Mouse (Mus musculus): ENCODE data around the gene Zfp52. TPM values are rescaled to one million over a fixed set of nuclear protein-coding genes. Genes with fewer than 3 reads are reported as not detected.

Gene Zfp52
- polyA plus RNA-seq, 1 experiment from 2014 or later: 1.6 TPM

- H3K4me3 ChIP-seq (ENCODE audit: low read depth, low read length): peak overlapping the region; percentile 56
- DNase-seq (ENCODE audit: low spot score, missing footprints): peak; percentile 97
- peak overlapping the region; percentile 76 for H3K4me2 ChIP-seq
- H3K36me3 ChIP-seq (ENCODE audit: control insufficient read depth, insufficient read depth, low read length): no peaks in the 10 kb centered on the region
- peak; percentile 93 for ATAC-seq (ENCODE audit: low FRiP score)
- peaks cover 3% of the 10 kb centered on the region for H3K4me1 ChIP-seq (ENCODE audit: control insufficient read depth, insufficient read depth, low read length)
- H3K27ac ChIP-seq (ENCODE audit: low read depth, low read length): peak overlapping the region; percentile 61
- H3K9me3 ChIP-seq (ENCODE audit: control insufficient read depth, low read length): no peaks in the 10 kb centered on the region
- H3K9ac ChIP-seq (ENCODE audit: low read length): peak overlapping the region; percentile 77
- H3K27me3 ChIP-seq (ENCODE audit: control insufficient read depth, insufficient read depth, low read length): no peaks in the 10 kb centered on the region
- WGBS: 1% methylated on average over 37 of the region's 37 CpGs
Observed at GRCm38 (mm10) chr17:21516201-21517129, 18.9 kb upstream of the Zfp52 start.

DNA sequence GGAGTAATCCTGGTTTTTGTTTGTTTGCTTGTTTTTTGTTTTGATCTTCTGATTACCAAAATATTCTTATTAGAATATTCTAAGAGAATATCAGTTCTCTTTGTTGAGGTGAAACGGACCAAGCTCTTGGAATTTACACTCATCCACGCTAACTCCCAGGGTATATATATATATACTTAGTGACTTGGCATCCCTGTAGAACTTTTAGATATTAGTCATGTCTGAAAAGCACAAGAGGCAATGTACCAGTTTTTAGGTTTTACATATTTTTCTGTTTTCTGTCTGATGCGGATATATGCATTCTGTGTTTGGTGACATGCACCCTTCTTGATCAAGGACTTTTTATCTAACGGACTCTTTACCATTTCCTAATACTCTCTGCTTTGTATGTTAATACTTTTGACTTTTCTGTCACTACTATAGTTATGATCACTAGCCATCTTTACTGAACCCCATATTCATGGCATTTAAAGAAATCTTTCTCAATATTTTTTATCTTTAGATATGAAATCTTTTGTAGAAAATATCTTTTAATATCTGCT lies 18.1 kb upstream of the Zfp52 start:
- no peak overlapping the region for H3K27ac ChIP-seq (ENCODE audit: low read depth, low read length)
- WGBS: 43% methylated on average over 4 of the region's 4 CpGs

DNA sequence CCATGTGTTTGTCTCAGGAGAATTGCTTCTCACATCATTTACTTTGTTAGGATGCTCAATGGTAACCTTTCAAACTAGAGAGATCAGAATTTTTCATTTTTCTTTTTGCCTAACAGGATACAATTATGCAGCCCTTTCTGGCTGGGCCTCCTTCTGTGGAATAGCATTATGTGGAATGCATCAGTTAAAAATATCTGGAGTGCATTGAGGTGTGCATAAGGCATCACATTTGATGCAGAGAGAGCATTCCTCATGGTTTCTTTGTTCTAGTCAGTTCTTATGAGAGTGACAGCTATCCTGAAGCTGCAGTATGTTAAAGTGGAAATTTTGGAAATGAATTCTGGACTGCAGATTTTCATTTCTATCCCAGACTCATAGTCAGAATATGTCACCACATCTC lies 9.1 kb upstream of the Zfp52 start:
- H3K9ac ChIP-seq (ENCODE audit: low read length): no peak overlapping the region
- H3K9me3 ChIP-seq (ENCODE audit: control insufficient read depth, low read length): no peaks in the 10 kb centered on the region
- no peaks in the 10 kb centered on the region for H3K36me3 ChIP-seq (ENCODE audit: control insufficient read depth, insufficient read depth, low read length)
- H3K4me1 ChIP-seq (ENCODE audit: control insufficient read depth, insufficient read depth, low read length): no peaks in the 10 kb centered on the region
- H3K4me2 ChIP-seq: no peak overlapping the region
- ATAC-seq (ENCODE audit: low FRiP score) (no peak), DNase-seq (ENCODE audit: low spot score, missing footprints) (no peak)
- no peaks in the 10 kb centered on the region for H3K27me3 ChIP-seq (ENCODE audit: control insufficient read depth, insufficient read depth, low read length)
- no peak overlapping the region for H3K4me3 ChIP-seq (ENCODE audit: low read depth, low read length)
- no peak overlapping the region for H3K27ac ChIP-seq (ENCODE audit: low read depth, low read length)

More for the DNA sequence above, 18.1 kb upstream of the Zfp52 start:
- peak overlapping the region; percentile 76 for H3K4me2 ChIP-seq
- H3K9ac ChIP-seq (ENCODE audit: low read length): peak overlapping the region; percentile 77
- no peak for DNase-seq (ENCODE audit: low spot score, missing footprints)
- no peaks in the 10 kb centered on the region for H3K9me3 ChIP-seq (ENCODE audit: control insufficient read depth, low read length)
- H3K36me3 ChIP-seq (ENCODE audit: control insufficient read depth, insufficient read depth, low read length): no peaks in the 10 kb centered on the region
- H3K27me3 ChIP-seq (ENCODE audit: control insufficient read depth, insufficient read depth, low read length): no peaks in the 10 kb centered on the region
- H3K4me1 ChIP-seq (ENCODE audit: control insufficient read depth, insufficient read depth, low read length): peaks cover 3% of the 10 kb centered on the region
- ATAC-seq (ENCODE audit: low FRiP score): peak; percentile 39; the same call in 1 of the 2 replicates
- H3K4me3 ChIP-seq (ENCODE audit: low read depth, low read length): peak overlapping the region; percentile 56

GRCm38 (mm10) chr17:21530645-21531330 lies 4.6 kb upstream of the Zfp52 start:
- no peaks in the 10 kb centered on the region for H3K9me3 ChIP-seq (ENCODE audit: control insufficient read depth, low read length)
- no peak for DNase-seq (ENCODE audit: low spot score, missing footprints)
- H3K36me3 ChIP-seq (ENCODE audit: control insufficient read depth, insufficient read depth, low read length): no peaks in the 10 kb centered on the region
- no peak for ATAC-seq (ENCODE audit: low FRiP score)
- H3K9ac ChIP-seq (ENCODE audit: low read length): no peak overlapping the region
- H3K27ac ChIP-seq (ENCODE audit: low read depth, low read length): no peak overlapping the region
- H3K4me2 ChIP-seq: no peak overlapping the region
- H3K4me1 ChIP-seq (ENCODE audit: control insufficient read depth, insufficient read depth, low read length): peaks cover 5% of the 10 kb centered on the region; the same call in 1 of the 2 replicates
- no peak overlapping the region for H3K4me3 ChIP-seq (ENCODE audit: low read depth, low read length)
- WGBS: 63% methylated on average over 5 of the region's 5 CpGs
- H3K27me3 ChIP-seq (ENCODE audit: control insufficient read depth, insufficient read depth, low read length): no peaks in the 10 kb centered on the region

GRCm38 (mm10) chr17:21531621-21532020 lies 3.7 kb upstream of the Zfp52 start:
- peak overlapping the region; percentile 58 for H3K4me3 ChIP-seq (ENCODE audit: low read depth, low read length)
- peaks cover 5% of the 10 kb centered on the region; the same call in 1 of the 2 replicates for H3K4me1 ChIP-seq (ENCODE audit: control insufficient read depth, insufficient read depth, low read length)
- H3K9ac ChIP-seq (ENCODE audit: low read length): peak overlapping the region; percentile 95
- ATAC-seq (ENCODE audit: low FRiP score) (0 out of 2 replicates have a peak, but pooled peaks have one; percentile 0), DNase-seq (ENCODE audit: low spot score, missing footprints) (no peak)
- no peaks in the 10 kb centered on the region for H3K27me3 ChIP-seq (ENCODE audit: control insufficient read depth, insufficient read depth, low read length)
- H3K36me3 ChIP-seq (ENCODE audit: control insufficient read depth, insufficient read depth, low read length): no peaks in the 10 kb centered on the region
- H3K9me3 ChIP-seq (ENCODE audit: control insufficient read depth, low read length): no peaks in the 10 kb centered on the region
- WGBS: 81% methylated on average over 5 of the region's 5 CpGs
- no peak overlapping the region for H3K27ac ChIP-seq (ENCODE audit: low read depth, low read length)
- H3K4me2 ChIP-seq: peak overlapping the region; percentile 81

DNA sequence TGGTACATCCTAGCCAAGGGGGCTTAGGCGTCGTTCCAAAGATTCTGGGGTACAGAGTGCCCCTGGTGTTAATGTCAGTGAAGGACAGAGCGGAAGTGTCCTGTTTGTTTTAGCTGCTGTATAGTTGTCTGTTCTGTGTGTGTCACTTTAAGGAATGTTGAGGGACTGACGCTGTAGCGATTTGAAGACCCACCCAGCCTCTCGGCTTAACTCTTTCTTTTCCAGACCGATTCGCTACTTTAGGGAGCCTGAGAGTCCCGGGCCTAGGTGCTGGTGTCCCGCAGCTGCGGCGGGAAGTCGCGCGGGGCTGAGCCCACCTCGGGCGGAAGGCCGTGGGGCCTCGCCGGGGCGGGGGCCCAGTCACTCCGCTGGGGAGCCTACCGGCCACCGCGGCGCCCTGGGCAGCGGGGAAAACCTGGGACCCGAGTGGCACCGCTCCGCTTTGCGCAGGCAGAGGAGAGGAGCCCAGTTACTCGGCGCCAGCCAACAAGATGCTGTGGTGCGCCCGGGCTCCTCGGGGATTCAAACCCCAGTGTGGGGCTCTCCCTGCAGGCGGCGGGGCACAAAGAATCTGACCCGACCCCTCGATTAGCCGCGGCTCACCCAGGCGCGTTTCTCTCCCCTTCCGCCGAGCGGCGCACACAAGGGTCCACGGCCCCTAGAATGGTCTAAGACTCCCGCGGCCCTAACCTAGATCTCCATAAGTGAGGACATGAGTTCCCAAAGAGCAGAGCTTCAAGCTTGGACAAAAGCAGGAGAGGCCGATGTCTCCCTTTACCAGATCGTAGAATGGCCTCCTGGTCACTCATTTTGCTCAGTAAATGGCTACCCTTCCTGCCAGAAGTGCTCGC lies 3.0 kb upstream of the Zfp52 start:
- H3K4me1 ChIP-seq (ENCODE audit: control insufficient read depth, insufficient read depth, low read length): peaks cover 5% of the 10 kb centered on the region; the same call in 1 of the 2 replicates
- peak; percentile 80 for ATAC-seq (ENCODE audit: low FRiP score)
- DNase-seq (ENCODE audit: low spot score, missing footprints): peak; percentile 97
- H3K27ac ChIP-seq (ENCODE audit: low read depth, low read length): peak overlapping the region; percentile 66
- H3K4me2 ChIP-seq: peak overlapping the region; percentile 81
- H3K36me3 ChIP-seq (ENCODE audit: control insufficient read depth, insufficient read depth, low read length): no peaks in the 10 kb centered on the region
- peak overlapping the region; percentile 95 for H3K9ac ChIP-seq (ENCODE audit: low read length)
- H3K4me3 ChIP-seq (ENCODE audit: low read depth, low read length): peak overlapping the region; percentile 58
- H3K9me3 ChIP-seq (ENCODE audit: control insufficient read depth, low read length): no peaks in the 10 kb centered on the region
- no peaks in the 10 kb centered on the region for H3K27me3 ChIP-seq (ENCODE audit: control insufficient read depth, insufficient read depth, low read length)
- WGBS: 1% methylated on average over 54 of the region's 54 CpGs

- no peak overlapping the region for H3K4me2 ChIP-seq
- DNase-seq (ENCODE audit: low spot score, missing footprints): no peak
- 91% methylated on average over 1 of the region's 1 CpGs for WGBS
Observed at GRCm38 (mm10) chr17:21533961-21534360, 1.4 kb upstream of the Zfp52 start.

DNA sequence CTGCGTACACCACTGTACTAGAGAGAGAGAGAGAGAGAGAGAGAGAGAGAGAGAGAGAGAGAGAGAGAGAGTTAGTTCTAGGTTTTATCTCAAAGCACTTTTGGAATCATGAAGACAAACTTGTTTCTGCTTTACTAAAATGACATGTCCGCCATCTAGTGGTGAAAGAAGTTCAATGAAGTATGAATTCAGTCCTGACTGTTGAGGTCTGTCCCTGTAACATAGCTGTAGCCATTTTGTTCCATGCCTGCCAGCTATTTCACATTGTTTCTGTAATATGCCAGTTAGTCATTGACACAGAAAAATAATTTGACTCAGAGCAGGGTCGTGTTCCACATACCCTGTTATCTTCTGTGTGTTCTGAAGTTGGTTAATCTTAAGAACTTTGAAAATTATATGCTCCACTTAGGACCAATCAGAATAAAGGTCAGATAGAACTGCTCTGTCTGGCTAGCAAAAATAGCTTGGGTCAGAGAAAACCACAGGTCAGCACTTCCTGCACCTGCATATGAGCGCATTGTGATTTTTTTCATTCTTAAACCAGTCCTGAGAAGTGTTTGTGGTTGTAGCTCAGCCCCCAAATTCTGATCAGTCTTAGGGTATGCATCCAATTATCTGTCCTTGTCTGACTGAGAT lies 761 bp upstream of the Zfp52 start:
- ATAC-seq (ENCODE audit: low FRiP score) (peak; percentile 31), DNase-seq (ENCODE audit: low spot score, missing footprints) (peak; percentile 89)
- no peak overlapping the region for H3K4me2 ChIP-seq
- H3K9ac ChIP-seq (ENCODE audit: low read length): no peak overlapping the region
- H3K4me3 ChIP-seq (ENCODE audit: low read depth, low read length): no peak overlapping the region
- no peaks in the 10 kb centered on the region for H3K36me3 ChIP-seq (ENCODE audit: control insufficient read depth, insufficient read depth, low read length)
- no peak overlapping the region for H3K27ac ChIP-seq (ENCODE audit: low read depth, low read length)
- WGBS: 27% methylated on average over 4 of the region's 4 CpGs
- no peaks in the 10 kb centered on the region for H3K9me3 ChIP-seq (ENCODE audit: control insufficient read depth, low read length)
- peaks cover 5% of the 10 kb centered on the region; the same call in 1 of the 2 replicates for H3K4me1 ChIP-seq (ENCODE audit: control insufficient read depth, insufficient read depth, low read length)
- H3K27me3 ChIP-seq (ENCODE audit: control insufficient read depth, insufficient read depth, low read length): no peaks in the 10 kb centered on the region

More at GRCm38 (mm10) chr17:21533961-21534360, 1.4 kb upstream of the Zfp52 start:
- ATAC-seq (ENCODE audit: low FRiP score): no peak
- Histone ChIP-seq H3K9me3 (ENCODE audit: control insufficient read depth, low read length) (no peaks in the 10 kb centered on the region), H3K4me3 (ENCODE audit: low read depth, low read length) (no peak overlapping the region), H3K27me3 (ENCODE audit: control insufficient read depth, insufficient read depth, low read length) (no peaks in the 10 kb centered on the region), H3K9ac (ENCODE audit: low read length) (no peak overlapping the region), H3K27ac (ENCODE audit: low read depth, low read length) (no peak overlapping the region), H3K4me1 (ENCODE audit: control insufficient read depth, insufficient read depth, low read length) (peaks cover 5% of the 10 kb centered on the region; the same call in 1 of the 2 replicates), H3K36me3 (ENCODE audit: control insufficient read depth, insufficient read depth, low read length) (no peaks in the 10 kb centered on the region)
